Mouse (Mus musculus): ENCODE results near the gene Kif27. TPM values are rescaled to one million over a fixed set of nuclear protein-coding genes. Genes with fewer than 3 reads are reported as not detected.

Kif27 gene
- polyA plus RNA-seq, 1 experiment from 2014 or later: 0.86 TPM

DNA sequence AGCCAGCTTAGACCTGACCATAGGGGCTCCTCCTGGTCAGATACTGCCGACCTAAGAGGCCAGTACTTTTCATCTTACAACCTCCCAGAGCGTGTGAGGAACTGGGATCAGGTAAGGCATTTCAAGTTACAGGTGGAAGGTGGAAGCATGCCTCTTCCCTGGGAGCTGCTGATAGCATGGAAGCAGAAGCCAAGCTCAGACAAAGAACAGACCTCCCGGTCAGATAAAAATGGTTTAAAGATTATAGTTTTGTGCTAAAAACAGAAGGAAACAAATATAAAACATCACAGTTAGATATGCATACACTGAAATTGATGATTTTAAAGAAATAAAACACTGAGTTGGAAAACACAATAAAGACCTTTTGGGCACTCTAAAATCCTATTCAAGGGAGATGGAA is 92.1 kb downstream of the Kif27 start:
- Histone ChIP-seq H3K27ac (replicated peaks) (no peak overlapping the region), H3K4me1 (no peaks in the 10 kb centered on the region), H3K27me3 (replicated peaks; ENCODE audit: low read depth, poor library complexity, severe bottlenecking) (peaks cover 5% of the 10 kb centered on the region; the same call in 1 of the 2 replicates), H3K4me3 (no peak overlapping the region), H3K36me3 (replicated peaks) (peaks cover 16% of the 10 kb centered on the region; the same call in 1 of the 2 replicates), H3K9me3 (no peaks in the 10 kb centered on the region)
- no peak for DNase-seq (ENCODE audit: low spot score)
- WGBS: 81% methylated on average over 3 of the region's 3 CpGs

DNA sequence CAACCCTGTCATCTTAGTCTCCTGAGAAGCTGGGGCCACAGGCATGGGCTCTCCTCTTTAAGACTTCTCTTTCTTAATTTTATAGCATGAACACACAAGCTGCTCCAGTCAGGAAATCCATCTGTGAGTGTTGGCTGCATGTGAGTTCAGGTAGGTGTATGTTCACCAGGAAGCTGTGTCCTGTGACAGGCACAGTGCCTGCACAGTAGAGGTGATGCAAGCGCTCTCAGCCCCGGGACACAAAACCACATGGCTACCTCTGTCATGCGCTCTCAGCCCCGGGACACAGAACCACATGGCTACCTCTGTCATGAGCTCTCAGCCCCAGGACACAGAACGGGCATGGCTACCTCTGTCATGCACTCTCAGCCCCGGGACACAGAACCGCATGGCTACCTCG is 95.4 kb downstream of the Kif27 start:
- DNase-seq (ENCODE audit: low spot score): no peak
- no peaks in the 10 kb centered on the region for H3K27me3 ChIP-seq (replicated peaks; ENCODE audit: low read depth, poor library complexity, severe bottlenecking)
- no peak overlapping the region for H3K27ac ChIP-seq (replicated peaks)
- H3K4me3 ChIP-seq: no peak overlapping the region
- peaks cover 24% of the 10 kb centered on the region; the same call in 1 of the 2 replicates for H3K36me3 ChIP-seq (replicated peaks)
- no peaks in the 10 kb centered on the region for H3K4me1 ChIP-seq
- no peaks in the 10 kb centered on the region for H3K9me3 ChIP-seq
- WGBS: 80% methylated on average over 8 of the region's 8 CpGs

DNA sequence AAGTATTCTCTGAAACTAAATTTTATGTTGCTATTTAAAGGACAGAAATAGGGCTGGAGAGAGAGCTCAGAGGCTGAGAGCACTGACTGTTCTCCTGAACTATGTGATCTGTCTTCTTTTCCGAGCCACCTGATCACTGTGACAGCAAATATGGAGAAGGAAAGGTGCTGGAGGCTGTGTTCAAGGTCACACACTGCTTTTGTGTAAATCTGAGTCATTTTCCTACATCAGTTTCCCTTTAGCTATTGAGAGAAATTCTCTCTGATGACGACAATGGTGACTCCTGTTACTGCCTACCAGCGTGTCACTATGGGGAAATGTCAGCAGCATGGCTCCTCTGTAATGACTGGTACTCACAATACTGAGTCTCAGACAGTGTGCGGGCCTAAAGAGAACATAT is 97.2 kb downstream of the Kif27 start:
- peaks cover 32% of the 10 kb centered on the region; the same call in 1 of the 2 replicates for H3K36me3 ChIP-seq (replicated peaks)
- 88% methylated on average over 4 of the region's 4 CpGs for WGBS
- no peaks in the 10 kb centered on the region for H3K27me3 ChIP-seq (replicated peaks; ENCODE audit: low read depth, poor library complexity, severe bottlenecking)
- H3K27ac ChIP-seq (replicated peaks): no peak overlapping the region
- H3K4me1 ChIP-seq: no peaks in the 10 kb centered on the region
- no peak overlapping the region for H3K4me3 ChIP-seq
- no peaks in the 10 kb centered on the region for H3K9me3 ChIP-seq
- no peak for DNase-seq (ENCODE audit: low spot score)

DNA sequence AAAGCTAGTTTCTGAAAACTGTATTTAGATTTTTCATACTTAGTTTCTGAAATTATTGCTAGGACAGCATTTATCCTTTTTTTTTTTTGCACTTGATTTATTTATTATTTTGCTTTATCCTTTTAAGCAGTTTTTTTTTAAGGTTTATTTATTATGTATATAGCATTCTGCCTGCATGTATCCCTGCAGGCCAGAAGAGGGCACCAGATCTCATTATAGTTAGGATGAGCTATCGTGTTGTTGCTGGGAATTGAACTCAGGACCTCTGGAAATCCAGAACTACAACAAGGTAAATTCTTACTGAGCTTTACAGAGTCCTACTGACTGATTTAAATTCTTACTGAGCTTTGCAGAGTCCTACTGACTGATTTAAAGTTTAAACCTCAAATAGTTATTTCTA is 105.7 kb downstream of the Kif27 start:
- Histone ChIP-seq H3K36me3 (replicated peaks) (peaks cover 39% of the 10 kb centered on the region), H3K9me3 (no peaks in the 10 kb centered on the region)
- WGBS: 82% methylated on average over 1 of the region's 1 CpGs

GRCm38 (mm10) chr13:58248957-58249356 is 110.0 kb downstream of the Kif27 start:
- Histone ChIP-seq H3K36me3 (replicated peaks) (peaks cover 25% of the 10 kb centered on the region), H3K9me3 (no peaks in the 10 kb centered on the region), H3K27me3 (replicated peaks; ENCODE audit: low read depth, poor library complexity, severe bottlenecking) (no peaks in the 10 kb centered on the region), H3K27ac (replicated peaks) (no peak overlapping the region), H3K4me3 (no peak overlapping the region), H3K4me1 (no peaks in the 10 kb centered on the region)
- 96% methylated on average over 5 of the region's 5 CpGs for WGBS
- no peak for DNase-seq (ENCODE audit: low spot score)

More for the DNA sequence above, 105.7 kb downstream of the Kif27 start:
- no peaks in the 10 kb centered on the region for H3K4me1 ChIP-seq
- DNase-seq (ENCODE audit: low spot score): no peak
- no peak overlapping the region for H3K27ac ChIP-seq (replicated peaks)
- no peaks in the 10 kb centered on the region for H3K27me3 ChIP-seq (replicated peaks; ENCODE audit: low read depth, poor library complexity, severe bottlenecking)
- H3K4me3 ChIP-seq: no peak overlapping the region

MicroRNAs encoded within 50 kb of the gene (microRNA counts, 519-probe panel; counts per million panel counts)
- 4,509 counts per million, percentile 83 among the panel's probes with 10 or more counts for microRNA mmu-miR-7a

Small RNAs within 50 kb of the gene (microRNA-seq; reads per million reads assigned to microRNA genes)
- gene Mir6369 (not detected), gene Mir7-1 (181 reads per million, percentile 56 among the genes with 10 or more reads in this experiment)

Other genes with a start within 250 kb of the Kif27 start
- 1.7 and 1.8 TPM in 2 replicates for gene Klhl3, start 245.5 kb downstream of the Kif27 start, polyA plus RNA-seq (2016; fragmentation: Nextera tagmentation; extraction: Ambion mirVana)
- gene Hnrnpa0, start 230.6 kb downstream of the Kif27 start, polyA plus RNA-seq (2016; fragmentation: Nextera tagmentation; extraction: Ambion mirVana): 44.5 and 52.5 TPM in 2 replicates
- 43.2 and 43.3 TPM in 2 replicates for gene Idnk, start 201.5 kb downstream of the Kif27 start, polyA plus RNA-seq (2016; fragmentation: Nextera tagmentation; extraction: Ambion mirVana)
- gene Ubqln1, start 143.5 kb downstream of the Kif27 start, polyA plus RNA-seq (2016; fragmentation: Nextera tagmentation; extraction: Ambion mirVana): 135 and 144 TPM in 2 replicates
- 17.5 and 18.4 TPM in 2 replicates for gene Gkap1, start 83.4 kb downstream of the Kif27 start, polyA plus RNA-seq (2016; fragmentation: Nextera tagmentation; extraction: Ambion mirVana)
- 23.8 and 24.4 TPM in 2 replicates for gene 2210016F16Rik, start 26.1 kb upstream of the Kif27 start, polyA plus RNA-seq (2016; fragmentation: Nextera tagmentation; extraction: Ambion mirVana)
- gene Rmi1, start 43.1 kb upstream of the Kif27 start, polyA plus RNA-seq (2016; fragmentation: Nextera tagmentation; extraction: Ambion mirVana): 27.8 and 28.1 TPM in 2 replicates
- gene Hnrnpk, start 44.2 kb upstream of the Kif27 start, polyA plus RNA-seq (2016; fragmentation: Nextera tagmentation; extraction: Ambion mirVana): 2,126 and 2,130 TPM in 2 replicates